Mouse (Mus musculus) neural tube, embryonic 12.5 days (tissue): ENCODE data around the gene Bbc3. TPM values are rescaled to one million over a fixed set of nuclear protein-coding genes. Genes with fewer than 3 reads are reported as not detected.

Source experiments
- ATAC-seq: fragments of 200-750 bp; cut with Nextera tagmentation; 2 replicates; pipeline ENCODE4 v1.8.0; 2017; ENCODE audit warnings: low read depth, mild to moderate bottlenecking, moderate TSS enrichment, moderate library complexity; ENCODE audit not compliant: low FRiP score
- H3K27ac ChIP-seq: fragments of 300-500 bp; sonication (generic); 2 replicates; pipeline ENCODE4 v1.5.1; 2016
- H3K27me3 ChIP-seq: fragments of 300-500 bp; sonication (generic); replicated peaks from 2 replicates; pipeline ENCODE4 v1.6.1; 2016; ENCODE audit warnings: mild to moderate bottlenecking
- H3K36me3 ChIP-seq: fragments of 300-500 bp; sonication (generic); 2 replicates; pipeline ENCODE4 v1.6.1; 2016; ENCODE audit warnings: mild to moderate bottlenecking
- H3K4me1 ChIP-seq: fragments of 300-500 bp; sonication (generic); 2 replicates; pipeline ENCODE4 v1.6.1; 2016
- H3K4me2 ChIP-seq: fragments of 300-500 bp; sonication (generic); replicated peaks from 2 replicates; pipeline ENCODE4 v1.6.1; 2016; ENCODE audit warnings: mild to moderate bottlenecking
- H3K4me3 ChIP-seq: fragments of 300-500 bp; sonication (generic); 2 replicates; pipeline ENCODE4 v1.5.1; 2016
- H3K9ac ChIP-seq: fragments of 300-500 bp; sonication (generic); 2 replicates; pipeline ENCODE4 v1.6.1; 2016; ENCODE audit warnings: mild to moderate bottlenecking
- H3K9me3 ChIP-seq: fragments of 300-500 bp; sonication (generic); 2 replicates; pipeline ENCODE4 v1.6.1; 2016; ENCODE audit warnings: mild to moderate bottlenecking
- WGBS: fragments of 180-500 bp; shearing (Covaris S2); methylation state at CpG from one replicate; pipeline ENCODE4 v1.1.7; 2016; 5-methylcytosine and 5-hydroxymethylcytosine counted together
- polyA plus RNA-seq: library from polyadenylated mRNA; unstranded; fragments of >200 nt; fragmentation: Nextera tagmentation; extraction: Ambion mirVana; gene quantifications from 2 replicates; pipeline ENCODE4 v1.2.1, GENCODE M21; 2016

Gene Bbc3
- polyA plus RNA-seq, 1 experiment from 2014 or later = 25.0 TPM

GRCm38 (mm10) chr7:16274922-16275890 lies 33.0 kb upstream of the Bbc3 start:
- H3K36me3 ChIP-seq = peaks cover 44% of the 10 kb centered on the region
- no peak overlapping the region for H3K27ac ChIP-seq
- ATAC-seq = no peak
- H3K4me2 ChIP-seq = 0 out of 2 replicates have a peak overlapping the region, but pooled peaks have one; percentile 95
- peaks cover 8% of the 10 kb centered on the region; the same call in 1 of the 2 replicates for H3K27me3 ChIP-seq
- WGBS = 91% methylated on average over 10 of the region's 10 CpGs
- H3K9me3 ChIP-seq = no peaks in the 10 kb centered on the region
- H3K4me3 ChIP-seq = no peak overlapping the region
- H3K4me1 ChIP-seq = peaks cover 25% of the 10 kb centered on the region
- H3K9ac ChIP-seq = 0 out of 2 replicates have a peak overlapping the region, but pooled peaks have one; percentile 17

DNA sequence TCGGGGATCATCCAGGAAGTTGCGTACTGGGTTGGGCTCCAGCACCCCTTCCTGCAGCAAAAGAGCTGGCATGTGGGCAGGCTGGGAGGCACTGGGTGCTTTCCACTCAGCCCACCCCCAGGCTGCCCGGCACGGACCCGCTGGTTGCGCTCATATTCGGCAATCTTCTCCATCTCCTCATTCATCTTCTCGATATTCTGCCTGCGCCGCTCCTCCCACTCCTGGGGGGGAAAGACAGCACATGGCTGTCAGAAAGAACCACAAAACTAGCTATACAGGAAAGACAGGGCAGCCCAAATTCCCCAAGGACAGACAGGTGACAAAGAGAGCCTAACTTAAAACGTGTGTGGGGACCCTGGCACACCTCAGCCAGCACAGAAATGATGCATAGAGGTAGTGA lies 27.5 kb upstream of the Bbc3 start:
- H3K4me2 ChIP-seq = no peak overlapping the region
- H3K27me3 ChIP-seq = no peaks in the 10 kb centered on the region
- H3K4me1 ChIP-seq = peaks cover 7% of the 10 kb centered on the region
- no peak overlapping the region for H3K27ac ChIP-seq
- H3K4me3 ChIP-seq = no peak overlapping the region
- no peak overlapping the region for H3K9ac ChIP-seq
- no peak for ATAC-seq
- WGBS = 93% methylated on average over 11 of the region's 11 CpGs
- peaks cover 77% of the 10 kb centered on the region for H3K36me3 ChIP-seq
- H3K9me3 ChIP-seq = no peaks in the 10 kb centered on the region

- H3K4me1 ChIP-seq = peaks cover 9% of the 10 kb centered on the region
- H3K36me3 ChIP-seq = peaks cover 62% of the 10 kb centered on the region
- WGBS = 88% methylated on average over 13 of the region's 13 CpGs
- no peak overlapping the region for H3K4me3 ChIP-seq
- H3K27ac ChIP-seq = no peak overlapping the region
- no peaks in the 10 kb centered on the region for H3K27me3 ChIP-seq
- H3K9me3 ChIP-seq = no peaks in the 10 kb centered on the region
- H3K4me2 ChIP-seq = no peak overlapping the region
- no peak overlapping the region for H3K9ac ChIP-seq
- no peak for ATAC-seq
Observed at GRCm38 (mm10) chr7:16282334-16282733, 25.9 kb upstream of the Bbc3 start.

GRCm38 (mm10) chr7:16284001-16284400 lies 24.2 kb upstream of the Bbc3 start:
- 93% methylated on average over 8 of the region's 8 CpGs for WGBS
- Histone ChIP-seq H3K27me3 (no peaks in the 10 kb centered on the region), H3K36me3 (peaks cover 50% of the 10 kb centered on the region), H3K9me3 (no peaks in the 10 kb centered on the region), H3K9ac (no peak overlapping the region), H3K4me1 (peaks cover 9% of the 10 kb centered on the region), H3K27ac (no peak overlapping the region), H3K4me2 (no peak overlapping the region), H3K4me3 (no peak overlapping the region)
- no peak for ATAC-seq

GRCm38 (mm10) chr7:16284904-16285303 lies 23.3 kb upstream of the Bbc3 start:
- no peak overlapping the region for H3K27ac ChIP-seq
- H3K4me2 ChIP-seq = peak overlapping the region; percentile 60
- no peak for ATAC-seq
- peaks cover 43% of the 10 kb centered on the region for H3K36me3 ChIP-seq
- H3K4me3 ChIP-seq = 0 out of 2 replicates have a peak overlapping the region, but pooled peaks have one; percentile 74
- 77% methylated on average over 9 of the region's 9 CpGs for WGBS
- H3K27me3 ChIP-seq = no peaks in the 10 kb centered on the region
- H3K4me1 ChIP-seq = peaks cover 9% of the 10 kb centered on the region
- H3K9me3 ChIP-seq = no peaks in the 10 kb centered on the region
- no peak overlapping the region for H3K9ac ChIP-seq

GRCm38 (mm10) chr7:16285450-16286025 lies 22.7 kb upstream of the Bbc3 start:
- Histone ChIP-seq H3K36me3 (peaks cover 37% of the 10 kb centered on the region), H3K27me3 (no peaks in the 10 kb centered on the region), H3K9me3 (no peaks in the 10 kb centered on the region), H3K9ac (no peak overlapping the region), H3K4me3 (peak overlapping the region; percentile 74), H3K4me1 (peaks cover 9% of the 10 kb centered on the region), H3K4me2 (peak overlapping the region; percentile 60), H3K27ac (no peak overlapping the region)
- 4% methylated on average over 14 of the region's 14 CpGs for WGBS
- ATAC-seq = peak; percentile 49

GRCm38 (mm10) chr7:16286026-16286961 lies 21.9 kb upstream of the Bbc3 start, which contains the start of gene Ccdc9:
TSS of gene Ccdc9 (minus strand) at chr7:16286795.
- H3K4me1 ChIP-seq = peaks cover 9% of the 10 kb centered on the region
- peak within 1 kb of the TSS; percentile 74 for H3K4me3 ChIP-seq
- H3K36me3 ChIP-seq = peaks cover 30% of the 10 kb centered on the region
- H3K4me2 ChIP-seq = peak within 1 kb of the TSS; percentile 60
- 2% methylated on average over 70 of the region's 70 CpGs for WGBS
- H3K9me3 ChIP-seq = no peaks in the 10 kb centered on the region
- ATAC-seq = peak; percentile 96
- H3K27me3 ChIP-seq = no peaks in the 10 kb centered on the region
- H3K9ac ChIP-seq = peak within 1 kb of the TSS; percentile 69
- peak within 1 kb of the TSS; percentile 86 for H3K27ac ChIP-seq

GRCm38 (mm10) chr7:16287016-16287415 lies 21.2 kb upstream of the Bbc3 start:
- Histone ChIP-seq H3K4me2 (peak overlapping the region; percentile 60), H3K9me3 (no peaks in the 10 kb centered on the region), H3K36me3 (peaks cover 22% of the 10 kb centered on the region), H3K27me3 (no peaks in the 10 kb centered on the region), H3K4me1 (peaks cover 9% of the 10 kb centered on the region), H3K9ac (peak overlapping the region; percentile 69), H3K27ac (no peak overlapping the region), H3K4me3 (peak overlapping the region; percentile 74; the same call in 1 of the 2 replicates)
- 84% methylated on average over 2 of the region's 2 CpGs for WGBS
- no peak for ATAC-seq

GRCm38 (mm10) chr7:16287791-16288190 lies 20.4 kb upstream of the Bbc3 start:
- 76% methylated on average over 1 of the region's 1 CpGs for WGBS
- Histone ChIP-seq H3K4me2 (no peak overlapping the region), H3K4me3 (no peak overlapping the region), H3K4me1 (peaks cover 9% of the 10 kb centered on the region), H3K9ac (no peak overlapping the region), H3K27ac (no peak overlapping the region), H3K36me3 (peaks cover 15% of the 10 kb centered on the region), H3K27me3 (no peaks in the 10 kb centered on the region), H3K9me3 (no peaks in the 10 kb centered on the region)
- no peak for ATAC-seq

DNA sequence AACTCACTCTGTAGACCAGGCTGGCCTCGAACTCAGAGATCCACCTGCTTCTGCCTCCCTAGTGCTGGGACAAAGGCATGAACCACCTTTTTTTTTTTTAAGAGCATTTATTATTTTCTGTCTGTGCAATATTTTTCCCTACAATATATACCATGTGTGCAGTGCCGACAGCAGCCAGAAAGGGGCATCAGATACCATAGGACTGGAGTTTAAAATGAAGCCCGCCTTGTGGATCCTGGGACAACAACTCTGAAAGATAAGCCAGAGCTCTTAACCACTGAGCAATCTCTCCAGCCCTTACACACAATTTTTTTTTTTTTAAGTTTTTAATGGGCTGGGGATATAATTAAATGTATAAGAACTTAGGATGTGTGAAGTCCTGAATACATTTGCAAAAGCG lies 13.8 kb upstream of the Bbc3 start:
- WGBS = 31% methylated on average over 4 of the region's 4 CpGs
- no peak for ATAC-seq
- no peaks in the 10 kb centered on the region for H3K9me3 ChIP-seq
- no peak overlapping the region for H3K4me3 ChIP-seq
- no peaks in the 10 kb centered on the region for H3K27me3 ChIP-seq
- no peaks in the 10 kb centered on the region for H3K36me3 ChIP-seq
- peaks cover 33% of the 10 kb centered on the region for H3K4me1 ChIP-seq
- no peak overlapping the region for H3K27ac ChIP-seq
- H3K4me2 ChIP-seq = peak overlapping the region; percentile 92
- peak overlapping the region; percentile 54; the same call in 1 of the 2 replicates for H3K9ac ChIP-seq

- Histone ChIP-seq H3K9me3 (no peaks in the 10 kb centered on the region), H3K36me3 (no peaks in the 10 kb centered on the region), H3K27me3 (no peaks in the 10 kb centered on the region), H3K4me2 (peak overlapping the region; percentile 92), H3K4me3 (peak overlapping the region; percentile 45), H3K27ac (peak overlapping the region; percentile 72; the same call in 1 of the 2 replicates), H3K9ac (peak overlapping the region; percentile 54), H3K4me1 (peaks cover 34% of the 10 kb centered on the region)
- peak; percentile 69 for ATAC-seq
- WGBS = under 1% methylated on average over 23 of the region's 23 CpGs
Observed at GRCm38 (mm10) chr7:16294837-16295236, 13.4 kb upstream of the Bbc3 start.
